Mouse (Mus musculus) thymus, postnatal 36 days (tissue): ENCODE data around the gene Ddo.

ENCODE experiments used
- DNase-seq, 2 experiments: peaks; one replicate each; pipeline ENCODE4 v3.0.0; 2022; ENCODE audit warnings: mixed read lengths in 2 of 2

Gene Ddo

DNA sequence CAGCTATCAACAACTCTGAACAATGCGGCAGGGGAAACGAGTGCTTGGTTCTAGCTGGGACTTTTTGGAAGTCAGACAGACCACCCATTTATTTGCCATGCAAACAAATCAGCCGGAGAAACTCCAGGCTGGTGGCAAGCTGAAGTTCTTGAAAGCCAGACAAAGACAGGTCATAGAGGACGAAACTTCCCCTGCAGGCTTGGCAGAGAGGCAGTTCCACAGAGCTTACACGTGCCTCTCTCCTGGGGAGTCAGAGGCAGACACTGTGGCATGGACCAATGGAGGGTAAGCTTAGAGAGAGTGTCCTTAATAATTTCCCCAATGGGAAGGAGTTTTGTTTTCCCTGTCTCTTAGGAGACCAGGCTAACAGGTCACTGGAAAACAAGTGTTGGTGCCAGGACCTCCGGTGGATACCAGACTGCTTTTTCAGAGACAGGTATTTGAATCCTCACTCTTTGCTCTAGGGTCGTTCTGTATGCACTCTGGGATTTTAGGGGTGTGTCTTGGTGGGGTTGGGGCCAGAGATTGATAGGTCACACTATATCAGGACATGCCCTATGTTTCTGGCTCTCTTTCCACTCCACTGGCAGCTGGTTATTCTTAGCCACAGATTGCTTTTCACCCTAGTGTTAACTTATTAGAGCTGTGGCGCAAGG is at the start of gene Ddo:
Ddo (plus strand) TSS at position 356 of the 656 bp plus-strand sequence.
- DNase-seq: no peak

DNA sequence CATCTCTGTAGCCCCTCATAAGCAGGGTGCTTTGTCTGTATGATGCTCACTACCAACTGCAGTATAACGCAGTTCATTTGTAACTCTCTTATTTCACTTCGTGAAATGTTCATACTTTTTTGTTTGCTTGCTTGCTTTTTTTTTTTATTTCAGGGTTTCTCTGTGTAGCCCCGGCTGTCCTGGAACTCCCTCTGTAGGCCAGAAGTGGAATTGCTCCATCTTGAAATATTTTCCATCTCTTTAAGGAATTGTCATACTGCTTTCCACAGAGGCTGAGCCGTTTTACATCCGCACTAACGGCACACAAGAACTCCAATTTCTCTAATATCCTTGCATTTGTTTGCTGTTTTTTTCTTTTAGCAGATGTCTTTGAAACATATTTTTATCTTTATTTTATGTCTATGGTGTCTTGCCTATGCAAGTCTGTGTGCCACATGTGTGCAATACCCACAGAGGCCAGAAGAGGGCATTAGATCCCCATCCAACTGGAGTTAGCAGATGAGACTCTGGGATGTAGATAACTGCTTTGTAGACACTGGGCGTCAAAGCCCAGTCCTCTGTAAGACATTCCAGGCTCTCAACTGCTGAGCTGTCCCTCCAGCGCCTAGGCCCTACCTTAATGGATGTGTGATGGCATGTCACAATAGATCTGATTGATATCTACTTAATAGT is 46.1 kb upstream of the Ddo start:
- DNase-seq: peak; percentile 17 to 23

DNA sequence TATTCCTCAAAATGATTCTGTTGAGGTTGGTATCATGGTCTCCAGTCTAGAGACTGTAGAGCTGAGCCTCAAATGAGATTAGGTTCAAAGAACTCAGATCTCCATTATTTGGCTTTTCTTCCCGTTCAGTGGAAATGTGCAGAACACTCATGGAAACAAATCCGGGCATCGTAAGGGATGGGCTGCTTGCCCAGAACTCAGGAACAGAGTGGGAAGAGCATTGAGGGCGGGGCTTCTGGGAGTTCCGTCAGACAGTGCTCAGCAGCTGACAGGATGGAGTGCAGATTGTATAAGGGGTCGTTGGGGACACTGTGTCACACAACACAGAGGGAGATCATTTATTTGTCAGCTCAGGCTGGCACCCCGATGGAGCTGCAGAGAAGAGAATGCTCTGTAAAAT is 37.6 kb upstream of the Ddo start:
- DNase-seq: no peak

DNA sequence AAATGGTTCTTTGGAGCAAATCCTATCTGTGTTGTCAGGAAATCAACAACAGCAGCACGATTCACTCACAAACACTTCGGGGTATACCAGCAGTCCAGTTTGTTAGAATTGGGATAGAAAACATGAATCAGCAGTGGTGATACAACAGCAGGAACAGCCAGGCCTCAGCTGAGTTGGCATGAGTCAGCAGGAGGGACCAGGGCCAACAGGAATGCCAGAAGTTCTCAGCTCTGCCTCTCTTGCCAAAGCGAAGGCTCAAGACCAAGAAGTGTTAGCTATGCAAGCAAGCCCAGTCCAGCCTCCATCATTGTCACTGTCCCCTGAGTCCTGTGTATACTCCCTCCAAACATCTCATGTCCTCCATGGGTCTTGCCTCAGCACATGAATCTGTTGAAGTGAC is 32.6 kb upstream of the Ddo start:
- no peak for DNase-seq

DNA sequence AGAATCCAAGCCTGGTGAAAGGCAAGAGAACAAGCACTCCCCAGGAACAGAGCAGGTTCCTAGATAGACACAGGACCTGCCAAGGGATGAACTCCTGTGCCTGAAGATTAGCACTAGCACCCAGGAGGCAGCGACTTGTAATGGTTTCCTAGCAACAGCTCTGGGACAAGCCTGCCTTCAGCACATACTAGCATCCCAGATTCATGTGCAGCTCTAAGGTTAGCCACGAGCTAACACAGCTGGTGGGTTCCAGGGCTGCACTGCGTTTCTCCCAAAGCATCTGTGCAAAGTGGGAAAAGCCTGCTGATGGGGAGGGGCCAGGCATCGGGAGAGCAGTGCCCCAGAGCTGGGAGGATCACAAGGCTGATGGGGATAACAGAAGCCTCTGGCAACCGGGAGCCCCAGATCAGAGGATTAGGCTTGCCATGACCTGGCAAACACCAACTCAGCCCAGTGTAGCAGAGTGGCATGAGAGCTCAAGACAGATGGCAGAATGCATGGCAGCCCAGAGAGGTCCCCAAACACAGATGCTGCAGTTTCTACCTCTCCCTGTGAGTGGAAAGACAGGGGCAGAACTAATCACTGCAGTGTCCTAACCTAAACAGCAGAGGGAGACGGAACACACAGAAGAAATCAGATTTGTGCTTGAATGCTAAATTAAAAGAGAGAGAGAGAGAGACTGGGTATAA is 25.0 kb upstream of the Ddo start:
- no peak for DNase-seq

DNA sequence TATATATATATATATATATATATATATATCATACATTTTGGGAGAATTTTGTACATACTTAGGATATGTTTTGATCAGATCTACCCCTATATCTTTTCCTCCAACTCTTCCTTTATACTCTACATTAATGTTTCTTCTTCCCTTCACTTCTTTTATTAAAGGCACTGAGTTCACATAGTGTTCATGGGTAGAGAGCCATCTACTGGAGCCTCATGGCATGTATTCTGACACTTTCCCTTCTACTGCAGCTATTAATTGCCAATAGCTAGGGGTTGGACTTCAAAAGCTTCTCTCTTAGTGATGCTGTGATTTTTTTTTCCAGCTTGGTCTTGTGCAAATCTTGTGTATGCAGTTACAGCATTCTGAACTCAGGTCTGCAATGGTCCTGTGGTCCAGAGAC is 11.8 kb upstream of the Ddo start:
- DNase-seq: no peak

DNA sequence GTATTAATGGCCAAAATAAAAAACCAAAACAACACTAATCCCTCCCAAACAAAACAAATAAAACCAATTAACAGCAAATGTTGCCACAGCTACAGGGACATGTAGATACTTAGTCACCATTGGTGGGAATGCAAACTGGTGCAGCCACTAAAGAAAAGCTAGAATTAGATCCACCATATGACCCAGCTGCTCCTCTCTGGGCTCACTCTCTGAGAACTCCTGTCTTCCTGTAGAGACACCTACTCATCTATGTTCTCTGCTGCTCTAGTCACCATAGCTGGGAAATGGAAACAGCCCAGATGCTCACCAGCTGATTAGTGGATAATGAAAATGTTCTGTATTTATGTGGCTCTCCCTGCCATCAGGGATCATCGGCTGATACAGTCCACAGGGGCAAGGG is 10.1 kb upstream of the Ddo start:
- no peak for DNase-seq

DNA sequence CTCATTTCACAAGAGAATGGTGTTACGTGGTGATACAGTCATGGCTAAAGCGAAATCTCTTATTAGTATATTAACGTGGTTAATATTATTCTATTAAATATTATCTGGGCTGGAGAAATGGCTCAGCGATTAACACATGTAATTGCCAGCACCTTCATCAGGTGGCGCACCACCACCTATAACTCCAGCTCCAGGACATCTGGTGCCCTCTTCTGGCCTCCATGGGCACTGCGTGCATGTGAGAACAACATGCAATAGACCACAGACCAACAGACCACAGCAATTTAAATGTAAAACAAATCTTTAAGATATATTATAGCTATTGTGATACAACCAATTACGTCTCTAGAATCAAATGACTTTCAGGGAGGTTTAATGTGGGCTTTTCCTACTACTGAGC is 671 bp upstream of the Ddo start:
- DNase-seq: peak; percentile 62 to 66

DNA sequence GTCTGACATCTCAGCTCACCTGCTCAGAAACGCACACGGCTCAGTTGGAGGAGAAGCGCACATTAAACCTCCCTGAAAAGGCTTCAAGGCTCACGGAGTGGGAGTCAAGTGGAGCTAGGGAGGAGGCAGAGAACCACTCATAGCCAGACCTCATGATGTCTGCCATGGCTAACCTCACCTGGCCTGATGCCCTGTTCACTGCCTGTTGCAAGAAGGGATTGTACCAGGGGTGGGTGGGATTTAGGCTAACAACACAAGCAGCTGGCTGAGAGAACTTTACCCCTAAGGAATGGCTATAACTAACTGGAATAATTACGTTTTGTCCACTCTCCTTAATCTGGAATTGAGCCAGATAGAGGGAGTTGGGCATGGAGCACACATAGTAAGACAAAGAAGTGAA is 646 bp downstream of the Ddo start:
- no peak for DNase-seq

DNA sequence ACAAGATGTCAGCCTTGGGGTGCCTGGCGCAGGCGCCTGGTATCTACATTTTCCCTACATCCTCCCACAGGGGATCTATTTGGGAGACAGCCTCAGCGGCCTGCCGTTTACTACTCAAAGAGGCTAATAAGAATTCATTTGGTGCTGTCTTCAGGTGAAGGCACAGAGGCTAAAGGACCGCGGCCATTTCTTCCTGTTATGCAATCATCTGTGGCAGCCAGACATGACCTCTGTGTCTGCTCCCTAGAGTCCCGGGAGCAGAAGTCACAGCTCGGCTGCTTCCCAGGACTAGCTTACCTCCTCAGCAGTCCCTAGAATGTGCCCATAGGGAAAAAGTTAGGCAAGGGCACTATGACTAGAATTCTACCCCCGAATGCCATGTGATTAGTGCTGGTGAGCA is 1.1 kb downstream of the Ddo start:
- DNase-seq: no peak

DNA sequence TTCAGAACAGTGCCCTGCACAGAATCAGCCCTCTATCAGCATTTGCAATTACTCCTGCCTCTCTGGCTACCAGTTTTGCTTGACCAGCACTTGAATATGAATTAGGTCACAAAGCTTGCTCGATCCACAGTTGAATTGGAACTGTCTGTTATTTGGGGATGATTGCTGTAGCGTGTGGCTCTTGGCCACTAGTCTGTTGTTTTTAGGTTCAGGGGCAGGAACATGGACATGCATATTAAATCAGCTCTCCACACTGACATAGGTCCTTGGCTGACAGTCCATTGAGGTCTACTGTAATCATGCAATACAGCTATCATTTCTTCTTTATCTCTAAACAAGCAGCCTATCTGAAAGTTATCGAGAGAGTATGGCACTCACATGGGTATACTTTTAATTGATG is 2.3 kb downstream of the Ddo start:
- no peak for DNase-seq

DNA sequence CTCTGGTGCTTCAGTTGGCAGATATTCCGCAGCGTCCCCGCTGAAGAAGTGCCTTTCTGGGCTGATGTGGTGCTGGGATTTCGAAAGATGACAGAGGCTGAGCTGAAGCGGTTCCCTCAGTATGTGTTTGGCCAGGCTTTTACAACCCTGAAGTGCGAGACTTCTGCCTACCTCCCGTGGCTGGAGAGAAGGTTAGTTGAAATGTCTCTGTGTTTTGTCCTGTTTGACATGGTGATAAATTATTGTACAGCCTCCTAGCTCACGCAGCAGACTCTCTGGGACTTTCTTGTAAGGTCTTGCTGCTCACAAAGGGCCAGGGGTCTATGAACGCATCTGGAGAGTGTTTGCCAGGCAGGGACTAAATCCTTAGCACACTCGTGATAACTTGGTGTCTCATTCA is 7.5 kb downstream of the Ddo start:
- no peak for DNase-seq

DNA sequence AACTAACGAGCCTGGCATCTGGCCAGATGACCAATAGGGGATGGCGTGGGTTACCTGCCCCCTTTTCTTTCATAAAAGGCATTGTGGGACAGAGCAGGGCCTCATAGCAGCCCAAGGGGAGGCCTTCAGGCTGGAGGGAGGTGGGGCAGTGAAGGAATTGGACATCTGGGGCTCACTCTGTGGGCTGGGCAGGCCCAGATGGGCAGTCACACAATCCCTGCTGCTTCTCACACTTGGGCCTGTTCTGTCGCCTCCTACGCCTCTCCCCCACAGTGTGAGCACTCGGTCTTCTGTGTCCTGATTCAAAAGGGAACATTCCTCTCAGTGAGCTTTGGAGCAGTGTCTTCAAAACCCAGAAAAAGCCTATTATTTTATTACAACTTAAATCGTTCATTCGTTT is 8.5 kb downstream of the Ddo start:
- DNase-seq: no peak

DNA sequence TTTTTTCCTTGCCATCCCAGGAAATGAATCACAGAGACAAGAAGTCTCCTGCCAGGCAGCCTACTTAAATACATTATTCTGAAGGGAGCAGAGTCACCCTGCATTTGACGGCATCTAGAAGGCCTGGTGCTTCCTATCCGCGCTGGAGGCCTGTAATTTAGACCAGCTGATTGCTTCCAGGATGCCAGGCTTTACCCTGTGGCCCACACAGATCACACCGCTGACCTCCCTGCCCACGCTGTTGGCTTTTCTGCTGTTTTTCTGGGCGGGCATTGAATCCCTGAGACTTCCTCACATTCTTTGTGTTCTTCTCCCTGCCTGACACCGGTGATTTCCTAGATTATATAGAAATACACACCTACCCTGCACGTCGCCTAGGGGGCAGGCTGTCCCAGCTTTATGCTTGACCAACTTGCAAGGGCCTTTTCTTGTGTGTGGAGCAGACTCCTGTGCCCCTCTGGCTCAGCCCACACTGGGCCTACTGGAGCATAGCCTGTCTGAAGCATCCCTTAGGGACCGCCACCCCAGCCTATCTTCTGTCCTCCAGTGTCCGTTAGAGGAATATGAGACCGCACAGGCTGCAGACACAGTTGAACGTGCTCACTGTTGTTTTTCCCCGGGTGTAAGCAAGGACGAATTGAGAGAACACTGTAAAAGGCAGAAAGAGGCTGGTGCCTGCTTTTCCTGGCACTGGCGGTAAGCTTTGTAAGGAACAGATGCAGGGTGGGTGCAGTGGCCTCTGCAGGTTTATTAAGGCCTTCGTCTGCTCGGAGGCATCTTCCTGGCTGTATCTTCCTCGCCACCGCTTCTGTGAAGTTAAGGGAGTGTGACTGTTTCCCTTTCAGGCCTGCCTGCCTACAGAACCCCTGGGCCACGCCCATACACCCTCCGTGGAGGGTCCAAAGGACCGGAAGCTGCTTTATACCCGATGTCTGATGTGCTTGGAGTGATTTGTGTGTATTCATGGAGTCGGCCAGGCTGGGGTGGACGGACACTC is 9.3 kb downstream of the Ddo start:
- no peak for DNase-seq

DNA sequence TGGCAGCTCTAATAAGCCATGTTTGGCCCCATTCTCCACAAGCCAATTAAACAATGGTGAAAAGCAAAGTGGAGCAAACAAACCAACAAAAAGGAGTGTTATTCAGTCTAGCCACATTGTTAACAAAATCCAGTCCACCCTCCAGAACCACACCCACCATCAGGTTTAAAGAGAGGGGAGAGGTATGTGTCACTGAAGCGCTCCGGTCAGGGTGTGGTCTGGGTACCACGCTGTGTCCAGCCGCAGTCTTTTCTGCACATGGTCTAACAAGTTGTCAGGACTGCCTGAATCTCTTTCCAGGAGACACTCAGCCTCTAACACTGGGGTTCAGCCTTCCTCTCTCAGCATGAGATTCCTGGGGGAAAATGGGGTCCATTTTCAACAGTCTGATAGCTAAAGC is 10.6 kb downstream of the Ddo start:
- no peak for DNase-seq

DNA sequence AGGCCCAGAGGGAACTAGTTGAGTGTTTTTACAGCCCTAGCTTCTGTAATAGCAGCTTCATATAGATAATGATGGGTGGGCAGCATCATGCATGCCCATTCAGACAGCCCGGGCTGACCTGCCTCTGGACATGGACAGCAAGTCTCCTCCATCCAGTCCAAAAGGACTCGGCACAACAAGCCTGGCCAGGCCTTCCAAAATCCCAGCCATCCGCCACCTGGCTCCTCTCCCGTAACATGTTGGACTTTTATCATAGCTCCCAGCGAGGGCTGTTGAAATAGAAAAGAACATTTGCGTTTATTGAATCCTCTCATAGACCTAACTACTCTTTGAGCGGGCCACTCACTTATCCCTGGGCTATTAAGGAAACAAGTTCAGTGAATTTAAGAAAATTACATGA is 12.1 kb downstream of the Ddo start:
- DNase-seq: no peak

DNA sequence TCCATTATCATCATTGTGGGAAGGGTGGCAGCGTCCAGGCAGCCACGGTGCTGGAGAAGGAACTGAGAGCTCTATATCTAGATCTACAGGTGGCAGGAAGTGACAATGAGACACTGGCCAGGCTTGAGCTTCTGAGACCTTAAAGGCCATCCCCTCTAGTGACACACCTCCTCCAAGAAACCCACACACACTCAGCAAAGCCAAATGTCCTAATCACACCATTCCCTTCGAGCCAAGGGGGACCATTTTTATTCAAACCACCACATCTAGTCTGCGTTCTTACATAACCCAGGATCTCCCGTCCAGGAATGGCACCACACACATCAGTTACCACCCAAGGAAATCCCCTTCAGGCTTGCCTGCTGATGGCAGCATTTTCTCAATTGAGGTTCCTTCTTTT is 13.3 kb downstream of the Ddo start:
- DNase-seq: no peak

DNA sequence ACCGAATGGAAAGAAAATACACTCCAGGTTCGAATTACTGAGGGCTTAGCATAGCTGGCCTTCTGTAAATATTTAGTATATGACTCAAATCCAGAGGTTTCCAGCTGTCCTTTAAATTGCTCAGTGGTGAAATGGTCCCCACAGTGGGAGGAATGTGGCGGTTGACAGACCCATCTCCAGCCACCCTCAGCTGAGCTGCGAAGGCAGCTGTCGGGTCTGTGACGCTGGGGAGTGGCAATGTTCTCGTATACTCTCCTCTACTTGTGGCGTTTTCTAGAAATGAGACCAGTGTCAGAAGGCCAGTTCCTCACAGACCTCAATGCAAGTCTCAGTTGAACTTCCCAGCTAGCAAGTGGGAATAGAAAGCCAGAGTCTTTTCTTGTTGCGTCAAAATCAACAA is 14.6 kb downstream of the Ddo start:
- DNase-seq: no peak

DNA sequence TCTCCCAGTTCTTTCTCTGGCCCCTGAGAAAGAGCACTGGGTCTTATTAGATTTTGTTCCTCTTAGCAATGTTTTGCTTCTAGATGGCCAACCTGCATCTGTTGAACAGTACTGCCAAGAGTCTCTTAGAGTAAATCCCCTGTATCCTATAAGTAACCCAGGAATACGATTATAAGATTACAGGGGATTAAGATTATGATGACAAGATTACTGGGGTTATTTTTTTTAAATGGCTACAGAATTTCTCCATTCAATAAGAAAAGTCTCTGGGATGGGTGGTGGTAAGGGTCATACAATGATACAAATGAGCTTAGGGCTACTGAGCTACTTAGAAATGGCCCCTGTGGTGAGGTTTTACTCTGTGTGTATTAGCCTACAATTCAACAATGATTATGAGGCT is 15.5 kb downstream of the Ddo start:
- no peak for DNase-seq

DNA sequence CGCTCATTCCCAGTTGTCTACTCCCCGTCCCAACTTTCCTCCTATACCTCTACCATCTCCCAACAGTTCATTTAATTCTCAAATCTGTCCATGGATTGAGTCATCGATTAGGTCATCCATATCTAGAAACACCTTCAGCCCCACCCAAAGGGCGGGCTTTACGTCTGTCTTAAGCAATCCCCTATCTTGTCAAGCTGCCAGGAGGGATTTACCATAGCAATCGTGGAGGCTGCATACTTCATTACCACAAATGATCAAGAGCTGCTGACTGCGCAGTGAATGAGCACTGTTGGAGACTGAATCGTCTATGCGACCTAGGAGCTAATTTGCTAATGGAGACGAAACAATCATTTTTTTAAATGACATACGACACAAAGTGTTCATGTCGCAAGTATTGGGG is 19.0 kb downstream of the Ddo start:
- no peak for DNase-seq

DNA sequence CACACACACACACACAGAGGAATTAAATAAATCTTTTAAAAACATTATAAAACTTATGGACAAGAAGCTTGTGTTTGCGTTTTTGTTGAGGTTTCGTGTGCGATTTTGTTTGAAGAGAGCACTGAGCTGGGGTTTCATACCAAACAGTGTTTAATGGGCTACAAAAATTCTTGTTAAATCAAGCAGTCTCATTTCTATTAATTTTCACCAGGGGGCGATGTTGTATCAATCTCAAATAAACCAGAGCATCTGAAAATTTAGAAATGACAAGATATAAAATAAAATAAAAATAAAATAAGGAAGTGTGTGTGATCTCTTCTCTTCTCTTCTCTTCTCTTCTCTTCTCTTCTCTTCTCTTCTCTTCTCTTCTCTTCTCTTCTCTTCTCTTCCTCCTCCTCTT is 19.8 kb downstream of the Ddo start:
- DNase-seq: no peak

DNA sequence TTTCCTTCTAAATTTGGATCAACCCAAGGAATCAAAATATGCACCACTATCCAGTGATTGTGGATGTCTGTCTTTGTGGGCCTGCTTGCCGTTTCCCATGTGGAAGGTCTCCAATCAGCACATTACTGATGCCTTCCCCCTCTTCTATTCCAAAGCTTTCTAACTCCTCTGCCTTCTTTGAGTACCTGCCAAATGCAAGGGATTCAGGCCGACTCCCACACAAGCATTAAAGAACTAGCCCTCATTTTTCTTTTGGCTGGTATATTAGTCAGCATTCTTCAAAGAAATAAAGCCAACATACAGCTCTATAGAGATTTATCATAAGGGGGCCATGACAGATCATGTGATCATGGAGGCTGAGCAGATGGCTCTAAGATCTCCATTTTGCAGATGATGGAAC is 21.9 kb downstream of the Ddo start:
- no peak for DNase-seq

DNA sequence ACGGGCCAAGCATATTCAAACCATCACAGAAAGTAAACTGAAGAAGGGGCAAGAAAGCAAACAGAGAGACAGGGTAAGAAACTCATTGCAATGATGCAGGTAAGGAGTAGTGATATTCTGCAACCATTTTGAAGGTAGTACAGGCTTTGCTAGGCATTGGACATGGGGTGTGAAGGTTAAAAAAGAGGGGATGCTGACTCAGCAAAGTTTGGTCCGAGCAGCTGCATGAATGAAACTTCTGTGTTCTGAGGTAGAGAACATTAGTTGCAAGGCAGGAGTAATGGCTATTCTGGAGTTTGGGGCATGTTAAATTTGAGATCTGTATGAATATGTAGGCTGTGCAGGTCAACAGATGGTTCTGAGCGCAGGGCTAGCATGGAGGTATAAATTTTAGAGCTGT is 35.5 kb downstream of the Ddo start:
- no peak for DNase-seq
